Mouse (Mus musculus): ENCODE measurements around the gene Gm43552.

DNA sequence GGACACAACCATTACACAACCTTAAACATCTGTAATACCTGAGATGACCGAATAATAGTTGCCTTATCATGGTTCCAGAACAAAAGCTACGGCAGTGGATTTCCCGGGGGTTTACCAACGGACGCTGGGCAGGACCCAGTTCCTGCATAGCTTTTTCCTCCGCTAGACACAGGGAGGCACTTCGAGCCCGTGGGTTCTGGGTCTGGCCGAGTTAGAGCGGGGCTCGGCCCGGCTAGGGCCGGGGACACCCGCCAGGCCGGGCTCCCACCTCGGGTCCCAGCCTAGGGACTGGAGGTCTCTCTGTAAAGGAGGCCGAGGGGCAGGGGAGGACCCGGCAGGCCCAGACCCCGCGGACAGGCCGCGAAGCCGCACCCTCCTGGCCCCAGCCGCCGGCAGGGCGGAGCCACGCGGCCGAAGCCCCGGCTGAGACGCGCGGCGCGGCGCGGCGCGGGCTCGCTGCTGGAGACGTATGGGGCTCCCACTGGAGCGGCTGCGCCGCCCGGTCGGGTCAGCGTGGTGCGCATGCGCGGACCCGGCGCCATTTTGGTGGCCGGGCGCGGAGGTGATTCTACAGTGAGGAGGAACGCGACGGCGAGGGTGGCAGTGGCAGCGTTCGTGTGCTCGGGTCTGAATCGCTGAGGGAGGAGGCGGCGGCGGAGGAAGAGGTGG is 44.3 kb upstream of the Gm43552 start, which contains the start of the genes Smim14 and Ube2k:
- TF ChIP-seq CTCF (IDR thresholded peaks at IDR 0.05; ENCODE audit: low read depth) (no peak), EP300 (IDR thresholded peaks at IDR 0.05; ENCODE audit: low read depth) (0 out of 2 replicates have a peak, but pooled peaks have one; percentile 14)
